Mouse (Mus musculus) brain, embryonic 14.5 days (tissue): ENCODE data around the gene Plin5.

Source experiments
- CTCF ChIP-seq: fragments of 200-500 bp; IDR thresholded peaks from 2 replicates; pipeline ENCODE4 v1.5.1; 2012; ENCODE audit warnings: inconsistent platforms, mild to moderate bottlenecking, moderate library complexity, borderline replicate concordance; ENCODE audit not compliant: insufficient read depth, insufficient read length; ENCODE audit errors: extremely low read depth
- POLR2A ChIP-seq: fragments of 200-500 bp; IDR thresholded peaks from 2 replicates; pipeline ENCODE4 v1.6.1; 2012; ENCODE audit warnings: mild to moderate bottlenecking, inconsistent platforms, borderline replicate concordance; ENCODE audit not compliant: poor library complexity, insufficient read depth, insufficient read length, severe bottlenecking; ENCODE audit errors: extremely low read depth

DNA sequence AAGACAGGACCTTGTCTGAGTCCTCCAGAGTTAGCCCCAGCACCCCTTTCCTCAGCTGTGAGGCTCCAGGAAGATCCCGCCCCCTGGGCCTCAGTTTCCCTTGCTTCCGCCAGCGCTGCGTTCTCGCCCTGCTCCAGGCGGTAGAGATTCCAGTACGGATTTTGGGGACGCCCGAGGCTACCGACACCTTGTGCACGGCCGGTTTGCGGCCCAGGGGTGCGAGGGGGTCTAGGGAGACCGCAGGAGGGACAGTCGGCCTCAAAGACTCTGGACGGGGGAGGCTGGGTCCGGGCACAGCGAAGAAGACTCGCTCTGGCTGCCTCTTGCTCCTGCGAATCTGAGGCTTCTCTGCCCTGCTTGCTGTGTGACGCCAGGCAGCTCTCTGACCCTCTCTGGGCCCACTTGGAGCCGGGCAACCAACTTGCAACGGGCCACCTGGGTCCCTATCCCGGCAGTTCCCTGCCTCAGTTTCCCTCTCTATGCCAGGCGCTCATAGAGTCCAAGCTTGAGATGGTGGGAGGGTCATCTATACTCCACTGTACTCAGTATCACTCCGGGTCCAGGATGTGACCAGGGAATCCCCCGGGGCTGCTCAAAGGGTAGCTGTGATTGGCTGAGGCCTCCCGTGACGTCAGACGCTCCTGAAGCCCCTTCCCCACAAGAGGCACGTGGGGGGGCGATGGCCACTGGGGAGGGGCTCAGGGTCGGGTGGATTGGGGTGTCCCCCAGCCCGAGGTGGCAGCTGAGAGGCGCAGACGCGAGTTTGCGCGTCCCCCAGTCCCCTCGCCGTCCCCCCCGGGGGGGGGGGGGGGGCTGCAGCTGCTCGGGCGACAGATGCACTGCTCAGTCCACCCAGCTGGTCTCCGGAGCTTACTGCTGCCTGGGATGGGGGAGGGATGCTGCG, 24.6 kb upstream of the Plin5 start:
- TF ChIP-seq CTCF, result no peak
- no peak for TF ChIP-seq POLR2A
